Mouse (Mus musculus) heart, postnatal 0 days (tissue): ENCODE results near the gene Crlf2. TPM values are rescaled to one million over a fixed set of nuclear protein-coding genes. Genes with fewer than 3 reads are reported as not detected.

ENCODE experiments used
- ATAC-seq: fragments of 200-750 bp; cut with Nextera tagmentation; 2 replicates; pipeline ENCODE4 v1.8.0; 2017; ENCODE audit warnings: low read depth, moderate number of reproducible peaks, moderate library complexity; ENCODE audit not compliant: insufficient read depth
- DNase-seq: peaks from one replicate; pipeline ENCODE4 v3.0.0-alpha.2; 2016; ENCODE audit warnings: low spot score
- H3K27ac ChIP-seq: fragments of 300-500 bp; sonication (generic); 2 replicates; pipeline ENCODE4 v1.5.1; 2014; ENCODE audit warnings: low read depth, mild to moderate bottlenecking
- H3K27me3 ChIP-seq: fragments of 300-500 bp; sonication (generic); 2 replicates; pipeline ENCODE4 v1.6.1; 2014; ENCODE audit warnings: low read length, mixed read lengths; ENCODE audit not compliant: control insufficient read depth, insufficient read depth
- H3K36me3 ChIP-seq: fragments of 300-500 bp; sonication (generic); replicated peaks from 2 replicates; pipeline ENCODE4 v1.6.1; 2014; ENCODE audit warnings: low read length, mixed read lengths; ENCODE audit not compliant: control insufficient read depth, insufficient read depth
- H3K4me1 ChIP-seq: fragments of 300-500 bp; sonication (generic); 2 replicates; pipeline ENCODE4 v1.6.1; 2014; ENCODE audit warnings: antibody characterized with exemption; ENCODE audit not compliant: control insufficient read depth, insufficient read depth
- H3K4me2 ChIP-seq: fragments of 300-500 bp; sonication (generic); 2 replicates; pipeline ENCODE4 v1.6.1; 2014; ENCODE audit warnings: low read depth, mild to moderate bottlenecking, low read length, moderate library complexity
- H3K4me3 ChIP-seq: fragments of 300-500 bp; sonication (generic); 2 replicates; pipeline ENCODE4 v1.5.1; 2014; ENCODE audit warnings: low read depth, low read length
- H3K9ac ChIP-seq: fragments of 300-500 bp; sonication (generic); replicated peaks from 2 replicates; pipeline ENCODE4 v1.6.1; 2014; ENCODE audit warnings: low read depth, low read length, mixed read lengths
- H3K9me3 ChIP-seq: fragments of 300-500 bp; sonication (generic); replicated peaks from 2 replicates; pipeline ENCODE4 v1.6.1; 2016; ENCODE audit warnings: low read length; ENCODE audit not compliant: control insufficient read depth
- CTCF ChIP-seq: IDR thresholded peaks from 2 replicates; pipeline ENCODE4 v1.5.1; 2016; ENCODE audit warnings: antibody characterized with exemption, control low read depth, low read depth
- EP300 ChIP-seq: IDR thresholded peaks from 2 replicates; pipeline ENCODE4 v1.6.1; 2016; ENCODE audit warnings: antibody characterized with exemption, low read depth
- WGBS: fragments of 180-500 bp; shearing (Covaris S2); extraction: QIAGEN DNeasy Blood & Tissue Kit; methylation state at CpG from one replicate; pipeline ENCODE4 v1.1.7; 2014; 5-methylcytosine and 5-hydroxymethylcytosine counted together
- polyA plus RNA-seq: library from polyadenylated mRNA; unstranded; fragments of >200 nt; fragmentation: Nextera tagmentation; extraction: Ambion mirVana; gene quantifications from 2 replicates; pipeline ENCODE4 v1.2.1, GENCODE M21; 2015
- total RNA-seq: library from RNA; depleted of rRNA; stranded (reverse); fragments of >200 nt; gene quantifications from 2 replicates; pipeline ENCODE4 v1.2.3, GENCODE M21; 2014; ENCODE audit warnings: low replicate concordance

The Crlf2 gene
- total and polyA plus RNA-seq, 2 experiments from 2014 or later: 11.5 to 13.2 TPM

DNA sequence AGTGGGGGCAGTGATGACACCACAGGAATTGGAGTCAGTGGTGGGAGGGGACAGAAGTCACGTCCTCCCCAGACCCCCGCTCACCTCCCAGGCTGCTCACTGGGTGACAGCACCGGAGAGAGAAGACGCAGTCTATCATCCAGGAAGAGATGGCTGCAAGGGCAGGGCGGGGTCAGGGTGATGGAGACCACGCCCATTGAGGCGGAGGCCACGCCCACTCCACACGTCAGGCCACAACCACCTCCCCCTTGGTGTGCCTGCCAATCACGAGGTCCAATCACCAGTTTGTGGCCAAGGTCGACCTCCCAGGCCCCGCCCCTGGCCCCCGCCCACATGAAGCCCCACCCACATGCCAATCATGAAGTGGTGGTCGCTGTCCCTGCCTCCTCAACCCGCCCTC, 6.3 kb downstream of the Crlf2 start:
- Histone ChIP-seq H3K36me3 (0 out of 2 replicates have a peak, but pooled peaks cover 3% of the 10 kb centered on the region), H3K27me3 (no peaks in the 10 kb centered on the region), H3K4me2 (no peak overlapping the region), H3K4me3 (no peak overlapping the region), H3K9ac (no peak overlapping the region), H3K9me3 (peaks cover 55% of the 10 kb centered on the region), H3K4me1 (no peaks in the 10 kb centered on the region), H3K27ac (no peak overlapping the region)
- no peak for TF ChIP-seq CTCF
- no peak for TF ChIP-seq EP300
- ATAC-seq: no peak
- 74% methylated on average over 15 of the region's 15 CpGs for WGBS
- no peak for DNase-seq

DNA sequence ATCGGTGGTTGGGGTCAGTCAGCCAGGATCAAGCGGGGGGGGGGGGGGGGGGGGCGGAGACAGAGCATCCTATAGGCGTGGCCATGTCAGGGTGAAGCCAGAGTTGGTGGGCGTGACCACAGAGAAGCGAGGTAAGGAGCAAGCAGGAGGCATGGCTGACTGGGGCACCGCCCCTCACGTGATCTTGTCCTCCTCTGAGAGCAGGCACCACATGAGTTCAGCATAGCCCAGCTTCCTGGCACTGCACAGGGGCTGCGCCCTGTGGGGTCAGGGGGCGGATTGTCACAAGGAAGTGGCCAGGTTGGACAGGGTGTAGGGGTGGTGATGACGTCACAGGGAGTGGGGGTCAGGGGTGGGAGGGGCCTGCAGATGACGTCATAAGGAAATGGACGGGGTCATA, 6.7 kb downstream of the Crlf2 start:
- Histone ChIP-seq H3K4me1 (no peaks in the 10 kb centered on the region), H3K27ac (no peak overlapping the region), H3K27me3 (no peaks in the 10 kb centered on the region), H3K36me3 (0 out of 2 replicates have a peak, but pooled peaks cover 3% of the 10 kb centered on the region), H3K9ac (no peak overlapping the region), H3K4me3 (no peak overlapping the region), H3K9me3 (peaks cover 55% of the 10 kb centered on the region), H3K4me2 (no peak overlapping the region)
- no peak for ATAC-seq
- WGBS: 80% methylated on average over 10 of the region's 13 CpGs
- no peak for TF ChIP-seq EP300
- TF ChIP-seq CTCF: no peak
- no peak for DNase-seq

DNA sequence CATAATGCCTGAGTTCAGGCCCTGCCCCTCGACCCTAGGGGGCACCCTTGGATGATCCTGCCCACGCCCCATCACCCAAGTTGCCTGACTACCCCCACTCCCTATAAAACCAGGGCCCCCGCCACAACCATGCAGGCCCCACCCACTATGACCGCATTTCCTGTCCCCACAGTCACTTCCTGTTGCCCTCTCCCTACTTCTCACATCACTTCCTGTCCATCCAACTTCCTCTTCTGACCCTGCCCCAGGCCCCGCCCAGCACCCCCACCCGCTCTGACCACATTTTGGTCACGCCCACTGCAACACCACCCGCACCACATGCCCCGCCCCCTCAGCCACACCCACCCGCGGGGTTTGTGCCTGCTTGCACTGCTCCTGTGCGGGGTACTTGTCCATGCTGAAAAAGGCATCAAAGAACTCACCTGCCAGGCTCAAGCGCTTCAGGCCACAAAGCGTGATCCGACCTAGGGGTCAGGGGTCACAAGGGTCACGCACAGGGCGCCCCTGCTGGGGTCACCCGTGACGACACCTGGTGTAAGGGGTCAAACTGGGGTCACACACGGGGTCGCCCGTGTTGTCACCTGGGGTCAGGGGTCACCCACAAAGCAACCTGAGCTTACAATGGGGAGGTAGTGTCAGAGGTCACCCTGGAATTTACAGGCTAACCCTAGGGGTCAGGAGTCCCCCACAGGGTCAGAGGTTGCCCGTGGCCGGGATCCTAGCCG, 7.6 kb downstream of the Crlf2 start:
- Histone ChIP-seq H3K4me3 (no peak overlapping the region), H3K27ac (no peak overlapping the region), H3K36me3 (0 out of 2 replicates have a peak, but pooled peaks cover 3% of the 10 kb centered on the region), H3K4me2 (no peak overlapping the region), H3K4me1 (no peaks in the 10 kb centered on the region), H3K9me3 (peaks cover 50% of the 10 kb centered on the region), H3K9ac (no peak overlapping the region), H3K27me3 (no peaks in the 10 kb centered on the region)
- ATAC-seq: no peak
- TF ChIP-seq CTCF (no peak), EP300 (no peak)
- DNase-seq: no peak
- WGBS: 84% methylated on average over 25 of the region's 25 CpGs

DNA sequence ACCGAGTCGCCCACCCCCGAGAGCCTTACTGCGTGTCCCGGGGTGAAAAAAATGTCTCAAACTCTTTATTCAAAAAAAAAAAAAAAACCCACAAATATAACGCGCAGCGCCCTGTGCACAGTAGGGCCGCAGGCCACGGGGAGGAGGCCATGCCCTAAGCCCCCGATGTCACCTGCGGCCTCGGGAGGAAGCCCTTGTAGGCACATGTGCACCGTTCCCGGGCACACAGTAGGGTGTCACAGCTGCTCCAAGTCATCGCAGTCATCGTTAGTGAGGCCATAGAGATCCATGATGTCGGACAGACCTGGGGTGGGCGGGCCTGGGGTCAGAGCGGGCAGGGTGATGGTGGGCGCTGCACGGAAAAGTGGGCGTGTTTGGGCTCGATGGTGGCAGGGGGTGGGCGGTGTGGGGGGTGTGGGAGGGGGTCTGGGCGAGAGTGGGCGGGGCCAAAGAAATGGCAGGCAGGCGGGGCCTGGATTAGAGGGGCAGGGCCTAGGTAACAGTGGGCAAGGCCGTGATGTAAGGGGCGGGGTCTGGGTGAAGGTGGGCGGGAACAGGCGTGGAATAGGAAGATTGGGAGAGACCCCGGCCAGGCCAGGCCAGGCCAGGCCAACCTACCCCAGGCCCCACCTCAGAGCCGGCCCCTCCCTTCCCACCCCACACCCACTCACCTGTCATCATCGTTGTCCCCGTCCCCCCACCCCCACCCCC, 8.4 kb downstream of the Crlf2 start:
- peaks cover 44% of the 10 kb centered on the region for H3K9me3 ChIP-seq
- no peak overlapping the region for H3K4me2 ChIP-seq
- no peaks in the 10 kb centered on the region for H3K4me1 ChIP-seq
- no peak overlapping the region for H3K9ac ChIP-seq
- H3K27ac ChIP-seq: no peak overlapping the region
- no peaks in the 10 kb centered on the region for H3K27me3 ChIP-seq
- TF ChIP-seq EP300 (no peak), CTCF (no peak)
- no peak for ATAC-seq
- no peaks in the 10 kb centered on the region for H3K36me3 ChIP-seq
- no peak overlapping the region for H3K4me3 ChIP-seq
- no peak for DNase-seq
- WGBS: 89% methylated on average over 33 of the region's 36 CpGs

DNA sequence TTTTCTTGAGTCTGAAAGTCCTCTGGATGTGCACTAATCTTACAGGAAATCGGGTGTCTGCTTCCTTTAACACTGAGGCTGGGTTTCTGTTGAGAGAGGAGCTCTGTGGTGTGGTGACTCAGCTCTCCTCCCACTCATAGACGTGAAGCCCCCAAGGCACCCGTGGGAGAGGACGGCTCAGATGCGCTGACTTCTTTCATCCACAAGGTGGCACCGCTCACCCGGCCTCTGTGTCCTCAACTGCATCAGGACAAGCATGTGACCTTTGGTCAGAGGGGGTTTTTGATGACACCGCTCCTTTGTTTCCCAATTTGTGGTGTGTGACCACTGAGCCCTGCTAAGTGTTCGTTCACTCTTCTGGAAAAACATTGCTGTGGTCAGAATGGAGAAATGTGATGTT, 10.1 kb downstream of the Crlf2 start:
- ATAC-seq (no peak), DNase-seq (no peak)
- TF ChIP-seq CTCF (peak; percentile 41), EP300 (no peak)
- Histone ChIP-seq H3K27ac (no peak overlapping the region), H3K4me3 (no peak overlapping the region), H3K4me2 (no peak overlapping the region), H3K4me1 (no peaks in the 10 kb centered on the region), H3K36me3 (no peaks in the 10 kb centered on the region), H3K9me3 (peaks cover 31% of the 10 kb centered on the region), H3K27me3 (no peaks in the 10 kb centered on the region), H3K9ac (no peak overlapping the region)
- 62% methylated on average over 9 of the region's 9 CpGs for WGBS
